In the genomic region with DNA sequence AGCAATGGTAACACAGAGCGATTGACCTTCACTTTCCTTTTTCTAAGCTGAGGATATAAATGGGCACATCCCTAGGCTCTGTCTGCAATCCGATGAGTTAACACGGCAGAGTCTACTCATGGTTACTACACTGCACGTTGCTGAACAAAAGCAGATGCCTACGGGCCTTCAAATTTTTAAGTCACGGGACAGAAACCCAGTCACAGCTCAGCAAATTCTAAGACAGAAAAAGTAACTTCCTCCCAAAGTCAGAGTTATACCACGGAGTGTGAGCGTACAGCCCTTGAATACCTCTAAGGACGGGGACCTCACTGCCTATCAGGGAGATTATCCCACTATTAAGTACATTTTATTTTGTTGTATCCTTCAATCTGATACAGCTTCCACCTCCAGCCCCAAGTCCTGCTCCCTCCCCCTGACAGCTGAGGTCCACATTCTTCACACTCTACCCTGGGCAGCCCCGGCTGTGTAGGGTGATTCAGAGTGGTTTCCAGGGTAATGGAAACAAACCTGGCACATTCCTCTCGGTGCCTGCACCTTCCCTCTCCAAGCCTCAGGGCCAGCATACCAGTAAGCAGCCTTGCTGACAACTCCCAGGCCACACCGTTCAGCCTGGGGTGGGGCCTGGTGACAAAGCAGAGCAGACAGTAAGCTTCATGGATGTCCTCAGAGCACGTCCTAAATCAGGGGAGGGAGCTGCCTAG, we compare ENCODE assay signal across 11 mouse cellular contexts.
DNase-seq lines count a peak whose midpoint lies in the region; ATAC-seq and TF ChIP-seq lines count a peak whose summit lies in the region.
"Had no signal": no experiment of that assay in that cellular context is flagged by ENCODE, and none has a peak within 500 bp of the region (broad histone marks: within the 10 kb centered on the region; RNA-seq: fewer than 3 reads in every experiment).

No protein-coding gene starts in this region.

- no peaks in the 10 kb centered on the region for H3K9me3 ChIP-seq in heart, embryonic 12.5 days (replicated peaks)
- no peaks in the 10 kb centered on the region for H3K9me3 ChIP-seq in intestine, embryonic 15.5 days
- H3K9me3 ChIP-seq: forebrain, embryonic 13.5 days had no signal

- WGBS in heart, embryonic 12.5 days, result 57% methylated on average over 13 of the region's 13 CpGs
- 69% methylated on average over 13 of the region's 13 CpGs for WGBS in intestine, embryonic 15.5 days
- 67% methylated on average over 13 of the region's 13 CpGs for WGBS in macrophage (ENCODE audit: missing documents)

- no peak for TF ChIP-seq CTCF in Patski (IDR thresholded peaks at IDR 0.05)

- H3K27me3 ChIP-seq in heart, embryonic 12.5 days (replicated peaks), result no peaks in the 10 kb centered on the region
- no peaks in the 10 kb centered on the region for H3K27me3 ChIP-seq in Patski
- H3K27me3 ChIP-seq in intestine, embryonic 15.5 days (replicated peaks), result no peaks in the 10 kb centered on the region
- H3K27me3 ChIP-seq: forebrain, embryonic 13.5 days had no signal

- no peak overlapping the region for H3K4me3 ChIP-seq in heart, embryonic 12.5 days
- no peak overlapping the region for H3K4me3 ChIP-seq in intestine, embryonic 15.5 days (replicated peaks)
- no peak overlapping the region for H3K4me3 ChIP-seq in macrophage (ENCODE audit: inconsistent target)
- H3K4me3 ChIP-seq: forebrain, embryonic 13.5 days had no signal

- no peak for DNase-seq in heart, adult 9 months (ENCODE audit: low spot score in 2 of 2)
- peak; percentile 25 for DNase-seq in Patski (ENCODE audit: low read depth, low spot score)
- DNase-seq in left cerebral cortex, postnatal 25 days (ENCODE audit: low spot score in 2 of 2), result no peak
- no peak for DNase-seq in MN1 (ENCODE audit: low spot score)
- DNase-seq: kidney, adult 2 months; liver, postnatal 0 days had no signal

- H3K4me1 ChIP-seq in heart, embryonic 12.5 days (replicated peaks), result peaks cover 63% of the 10 kb centered on the region
- H3K4me1 ChIP-seq in intestine, embryonic 15.5 days (replicated peaks), result peaks cover 22% of the 10 kb centered on the region

- no peaks in the 10 kb centered on the region for H3K79me2 ChIP-seq in macrophage (ENCODE audit: inconsistent target)

- CTCF ChIA-PET in Patski (lab: Charles Lee), result no interaction called here

- H3K36me3 ChIP-seq in heart, embryonic 12.5 days, result no peaks in the 10 kb centered on the region
- no peaks in the 10 kb centered on the region for H3K36me3 ChIP-seq in intestine, embryonic 15.5 days
- no peaks in the 10 kb centered on the region for H3K36me3 ChIP-seq in macrophage (ENCODE audit: inconsistent target)

- intact Hi-C loops in left cerebral cortex, postnatal 25 days (cut with DNase I), result no loop called here

- no peak overlapping the region for H3K4me2 ChIP-seq in heart, embryonic 12.5 days
- H3K4me2 ChIP-seq in intestine, embryonic 15.5 days (replicated peaks), result no peak overlapping the region
- H3K4me2 ChIP-seq: forebrain, embryonic 13.5 days had no signal

- peak; percentile 44 for ATAC-seq in heart, embryonic 12.5 days (ENCODE audit: insufficient number of reproducible peaks, low FRiP score)
- ATAC-seq in Patski, result peak; percentile 98
- ATAC-seq in intestine, embryonic 15.5 days, result peak; percentile 21; the same call in 1 of the 2 replicates
- no peak for ATAC-seq in activated CD4-positive, CD25-positive, alpha-beta regulatory T cell, adult 4 months
- ATAC-seq: forebrain, embryonic 13.5 days; liver, postnatal 0 days had no signal

- H3K9ac ChIP-seq in heart, embryonic 12.5 days, result no peak overlapping the region
- H3K9ac ChIP-seq in intestine, embryonic 15.5 days, result no peak overlapping the region
- H3K9ac ChIP-seq: forebrain, embryonic 13.5 days; liver, postnatal 0 days had no signal

- in situ Hi-C loops in Patski (cut with MboI; ENCODE audit: low pct_unique_long_range_greater_than_20kb), result no loop called here

- H3K27ac ChIP-seq in heart, embryonic 12.5 days (ENCODE audit: poor library complexity, severe bottlenecking), result peak overlapping the region; percentile 42
- H3K27ac ChIP-seq in intestine, embryonic 15.5 days, result no peak overlapping the region
- H3K27ac ChIP-seq in macrophage, result peak overlapping the region; percentile 48
- H3K27ac ChIP-seq: forebrain, embryonic 13.5 days had no signal

- POLR2A ChIA-PET in Patski (lab: Charles Lee), result no interaction called here
